Mouse (Mus musculus): ENCODE data around the gene Adamtsl1. TPM values are rescaled to one million over a fixed set of nuclear protein-coding genes. Genes with fewer than 3 reads are reported as not detected.

The Adamtsl1 gene
- polyA plus RNA-seq, 1 experiment from 2014 or later: 12.5 TPM

- no peak overlapping the region for H3K4me2 ChIP-seq (ENCODE audit: low read length)
- no peak overlapping the region for H3K4me3 ChIP-seq (ENCODE audit: low read length)
- H3K9me3 ChIP-seq (ENCODE audit: control insufficient read depth, low read length): no peaks in the 10 kb centered on the region
- no peaks in the 10 kb centered on the region for H3K27me3 ChIP-seq (replicated peaks; ENCODE audit: control insufficient read depth, insufficient read depth, low read length)
- H3K4me1 ChIP-seq (ENCODE audit: control insufficient read depth, insufficient read depth, low read depth, low read length): peaks cover 2% of the 10 kb centered on the region; the same call in 1 of the 2 replicates
- H3K36me3 ChIP-seq (ENCODE audit: control insufficient read depth, insufficient read depth, low read length): no peaks in the 10 kb centered on the region
- H3K27ac ChIP-seq (ENCODE audit: low read depth, low read length): no peak overlapping the region
- no peak for ATAC-seq
- WGBS: 68% methylated on average over 6 of the region's 6 CpGs
- H3K9ac ChIP-seq (ENCODE audit: low read depth, low read length): no peak overlapping the region
Observed at GRCm38 (mm10) chr4:86422586-86422985, 908.6 kb downstream of the Adamtsl1 start.

DNA sequence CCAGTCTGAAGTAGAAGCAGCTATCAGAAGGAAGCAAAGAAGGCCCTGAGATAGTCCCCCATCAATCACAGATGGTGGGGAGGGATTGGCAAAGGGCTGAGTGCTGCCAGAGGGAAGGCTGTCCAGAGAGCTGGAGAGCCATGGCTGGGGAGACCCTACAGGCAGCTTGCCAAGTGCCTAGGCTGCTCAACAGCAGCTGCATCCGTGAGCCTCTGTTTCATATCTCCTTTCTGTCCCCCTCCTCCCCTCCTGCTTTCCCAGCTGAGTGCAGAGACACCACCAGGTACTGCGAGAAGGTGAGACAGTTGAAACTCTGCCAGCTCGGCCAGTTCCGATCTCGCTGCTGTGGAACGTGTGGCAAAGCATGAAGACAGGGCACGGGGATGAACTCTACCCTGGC lies 911.6 kb downstream of the Adamtsl1 start:
- H3K9ac ChIP-seq (ENCODE audit: low read depth, low read length): no peak overlapping the region
- H3K4me2 ChIP-seq (ENCODE audit: low read length): no peak overlapping the region
- peaks cover 2% of the 10 kb centered on the region; the same call in 1 of the 2 replicates for H3K4me1 ChIP-seq (ENCODE audit: control insufficient read depth, insufficient read depth, low read depth, low read length)
- no peaks in the 10 kb centered on the region for H3K36me3 ChIP-seq (ENCODE audit: control insufficient read depth, insufficient read depth, low read length)
- no peaks in the 10 kb centered on the region for H3K9me3 ChIP-seq (ENCODE audit: control insufficient read depth, low read length)
- H3K4me3 ChIP-seq (ENCODE audit: low read length): no peak overlapping the region
- H3K27me3 ChIP-seq (replicated peaks; ENCODE audit: control insufficient read depth, insufficient read depth, low read length): no peaks in the 10 kb centered on the region
- peak; percentile 45 for ATAC-seq
- WGBS: 82% methylated on average over 7 of the region's 7 CpGs
- H3K27ac ChIP-seq (ENCODE audit: low read depth, low read length): no peak overlapping the region

DNA sequence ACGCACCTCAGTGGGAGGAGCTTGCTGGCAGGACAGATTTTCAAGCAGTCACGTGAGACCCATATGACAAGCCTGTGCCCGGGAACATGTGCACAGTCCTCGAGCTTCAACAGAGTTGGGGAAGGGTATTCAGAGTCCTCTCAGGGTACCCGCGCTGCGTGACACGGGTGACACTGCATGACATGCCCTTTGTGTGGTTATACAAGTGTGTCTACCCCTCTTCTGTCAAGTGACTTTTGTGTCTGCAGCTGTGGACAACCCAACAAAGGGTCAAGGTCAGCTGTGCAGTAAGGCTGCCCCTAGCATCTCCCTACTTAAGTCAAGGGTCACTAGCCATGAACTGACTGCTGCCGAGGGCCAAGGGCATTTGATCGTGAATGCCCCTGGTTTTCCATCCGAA lies 912.6 kb downstream of the Adamtsl1 start:
- no peak for ATAC-seq
- Histone ChIP-seq H3K4me1 (ENCODE audit: control insufficient read depth, insufficient read depth, low read depth, low read length) (peaks cover 2% of the 10 kb centered on the region; the same call in 1 of the 2 replicates), H3K27me3 (replicated peaks; ENCODE audit: control insufficient read depth, insufficient read depth, low read length) (no peaks in the 10 kb centered on the region), H3K36me3 (ENCODE audit: control insufficient read depth, insufficient read depth, low read length) (no peaks in the 10 kb centered on the region), H3K27ac (ENCODE audit: low read depth, low read length) (no peak overlapping the region), H3K4me3 (ENCODE audit: low read length) (no peak overlapping the region), H3K9me3 (ENCODE audit: control insufficient read depth, low read length) (no peaks in the 10 kb centered on the region), H3K4me2 (ENCODE audit: low read length) (no peak overlapping the region), H3K9ac (ENCODE audit: low read depth, low read length) (no peak overlapping the region)
- 47% methylated on average over 11 of the region's 11 CpGs for WGBS

- H3K9ac ChIP-seq (ENCODE audit: low read depth, low read length): no peak overlapping the region
- H3K9me3 ChIP-seq (ENCODE audit: control insufficient read depth, low read length): no peaks in the 10 kb centered on the region
- peaks cover 2% of the 10 kb centered on the region; the same call in 1 of the 2 replicates for H3K4me1 ChIP-seq (ENCODE audit: control insufficient read depth, insufficient read depth, low read depth, low read length)
- H3K4me3 ChIP-seq (ENCODE audit: low read length): no peak overlapping the region
- ATAC-seq: no peak
- no peak overlapping the region for H3K27ac ChIP-seq (ENCODE audit: low read depth, low read length)
- 67% methylated on average over 5 of the region's 5 CpGs for WGBS
- no peaks in the 10 kb centered on the region for H3K36me3 ChIP-seq (ENCODE audit: control insufficient read depth, insufficient read depth, low read length)
- H3K4me2 ChIP-seq (ENCODE audit: low read length): no peak overlapping the region
- no peaks in the 10 kb centered on the region for H3K27me3 ChIP-seq (replicated peaks; ENCODE audit: control insufficient read depth, insufficient read depth, low read length)
Observed at GRCm38 (mm10) chr4:86427312-86427711, 913.3 kb downstream of the Adamtsl1 start.

GRCm38 (mm10) chr4:86428091-86428745 lies 914.2 kb downstream of the Adamtsl1 start:
- Histone ChIP-seq H3K27ac (ENCODE audit: low read depth, low read length) (no peak overlapping the region), H3K4me2 (ENCODE audit: low read length) (no peak overlapping the region), H3K9me3 (ENCODE audit: control insufficient read depth, low read length) (no peaks in the 10 kb centered on the region), H3K36me3 (ENCODE audit: control insufficient read depth, insufficient read depth, low read length) (no peaks in the 10 kb centered on the region), H3K4me1 (ENCODE audit: control insufficient read depth, insufficient read depth, low read depth, low read length) (peaks cover 2% of the 10 kb centered on the region; the same call in 1 of the 2 replicates), H3K9ac (ENCODE audit: low read depth, low read length) (no peak overlapping the region), H3K27me3 (replicated peaks; ENCODE audit: control insufficient read depth, insufficient read depth, low read length) (no peaks in the 10 kb centered on the region), H3K4me3 (ENCODE audit: low read length) (no peak overlapping the region)
- ATAC-seq: no peak
- WGBS: 91% methylated on average over 6 of the region's 6 CpGs

- no peak for ATAC-seq
- no peaks in the 10 kb centered on the region for H3K27me3 ChIP-seq (replicated peaks; ENCODE audit: control insufficient read depth, insufficient read depth, low read length)
- H3K4me2 ChIP-seq (ENCODE audit: low read length): no peak overlapping the region
- H3K4me3 ChIP-seq (ENCODE audit: low read length): no peak overlapping the region
- H3K36me3 ChIP-seq (ENCODE audit: control insufficient read depth, insufficient read depth, low read length): no peaks in the 10 kb centered on the region
- no peak overlapping the region for H3K9ac ChIP-seq (ENCODE audit: low read depth, low read length)
- no peaks in the 10 kb centered on the region for H3K4me1 ChIP-seq (ENCODE audit: control insufficient read depth, insufficient read depth, low read depth, low read length)
- 92% methylated on average over 3 of the region's 3 CpGs for WGBS
- no peaks in the 10 kb centered on the region for H3K9me3 ChIP-seq (ENCODE audit: control insufficient read depth, low read length)
- H3K27ac ChIP-seq (ENCODE audit: low read depth, low read length): no peak overlapping the region
Observed at GRCm38 (mm10) chr4:86435631-86436030, 921.7 kb downstream of the Adamtsl1 start.

GRCm38 (mm10) chr4:86436336-86436735 lies 922.4 kb downstream of the Adamtsl1 start:
- Histone ChIP-seq H3K4me3 (ENCODE audit: low read length) (no peak overlapping the region), H3K27ac (ENCODE audit: low read depth, low read length) (no peak overlapping the region), H3K27me3 (replicated peaks; ENCODE audit: control insufficient read depth, insufficient read depth, low read length) (no peaks in the 10 kb centered on the region), H3K4me2 (ENCODE audit: low read length) (no peak overlapping the region), H3K9ac (ENCODE audit: low read depth, low read length) (no peak overlapping the region), H3K4me1 (ENCODE audit: control insufficient read depth, insufficient read depth, low read depth, low read length) (no peaks in the 10 kb centered on the region), H3K36me3 (ENCODE audit: control insufficient read depth, insufficient read depth, low read length) (no peaks in the 10 kb centered on the region), H3K9me3 (ENCODE audit: control insufficient read depth, low read length) (no peaks in the 10 kb centered on the region)
- WGBS: 91% methylated on average over 3 of the region's 3 CpGs
- ATAC-seq: no peak

GRCm38 (mm10) chr4:86450468-86450867 lies 936.5 kb downstream of the Adamtsl1 start:
- no peak for ATAC-seq
- Histone ChIP-seq H3K36me3 (ENCODE audit: control insufficient read depth, insufficient read depth, low read length) (no peaks in the 10 kb centered on the region), H3K4me2 (ENCODE audit: low read length) (no peak overlapping the region), H3K4me3 (ENCODE audit: low read length) (no peak overlapping the region), H3K27ac (ENCODE audit: low read depth, low read length) (no peak overlapping the region), H3K9ac (ENCODE audit: low read depth, low read length) (no peak overlapping the region), H3K27me3 (replicated peaks; ENCODE audit: control insufficient read depth, insufficient read depth, low read length) (no peaks in the 10 kb centered on the region), H3K9me3 (ENCODE audit: control insufficient read depth, low read length) (no peaks in the 10 kb centered on the region), H3K4me1 (ENCODE audit: control insufficient read depth, insufficient read depth, low read depth, low read length) (no peaks in the 10 kb centered on the region)
- WGBS: 89% methylated on average over 3 of the region's 3 CpGs

DNA sequence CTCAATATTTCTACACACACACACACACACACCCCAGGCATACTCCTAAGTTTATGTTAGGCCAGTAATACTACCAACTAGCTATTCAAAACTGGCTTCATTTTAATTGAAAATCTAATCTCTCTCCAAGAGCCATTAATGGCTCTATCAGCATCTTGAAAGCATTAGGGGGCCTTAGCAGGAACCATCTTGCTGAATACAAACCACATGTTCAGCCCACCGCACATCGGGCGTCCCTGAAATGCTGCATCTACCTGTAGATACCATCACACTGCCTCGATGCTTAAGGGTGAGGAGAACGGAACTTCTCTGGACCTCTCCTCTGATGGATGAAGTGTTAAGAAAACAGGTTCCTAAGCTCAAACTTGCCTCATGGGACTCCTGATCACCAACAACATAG lies 950.8 kb downstream of the Adamtsl1 start:
- Histone ChIP-seq H3K4me2 (ENCODE audit: low read length) (no peak overlapping the region), H3K27me3 (replicated peaks; ENCODE audit: control insufficient read depth, insufficient read depth, low read length) (no peaks in the 10 kb centered on the region), H3K36me3 (ENCODE audit: control insufficient read depth, insufficient read depth, low read length) (no peaks in the 10 kb centered on the region), H3K4me1 (ENCODE audit: control insufficient read depth, insufficient read depth, low read depth, low read length) (no peaks in the 10 kb centered on the region), H3K9ac (ENCODE audit: low read depth, low read length) (no peak overlapping the region), H3K9me3 (ENCODE audit: control insufficient read depth, low read length) (no peaks in the 10 kb centered on the region), H3K27ac (ENCODE audit: low read depth, low read length) (no peak overlapping the region), H3K4me3 (ENCODE audit: low read length) (no peak overlapping the region)
- no peak for ATAC-seq
- 91% methylated on average over 5 of the region's 5 CpGs for WGBS
